Mouse (Mus musculus): ENCODE measurements around the gene Cdkal1.

DNA sequence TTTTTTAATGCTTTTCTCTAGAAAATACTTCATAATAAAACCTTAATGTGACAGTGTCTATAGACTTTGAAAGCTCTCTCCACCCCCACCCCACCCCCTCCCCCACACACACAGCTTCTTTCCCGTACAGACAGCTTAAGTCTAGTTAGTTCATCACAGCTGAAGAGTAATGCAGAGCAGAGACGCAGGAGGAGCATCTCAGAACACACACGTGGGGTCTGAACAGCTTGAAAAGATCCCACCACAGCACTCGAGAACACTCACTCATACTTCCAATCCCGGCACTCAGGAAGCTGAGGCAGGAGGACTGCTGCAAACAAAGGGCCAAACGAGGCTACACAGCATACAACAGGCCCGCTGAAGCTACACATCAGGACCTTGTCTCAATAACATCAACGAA lies 31.1 kb downstream of the Cdkal1 start:
- no peak for TF ChIP-seq POLR2A (IDR thresholded peaks at IDR 0.05; ENCODE audit: borderline replicate concordance, low read depth, low read length)
- no peak for TF ChIP-seq CTCF (IDR thresholded peaks at IDR 0.05; ENCODE audit: low read depth, low read length)

All from bone marrow macrophage, adult 2 months (primary cell).